Mouse (Mus musculus) cerebellum, postnatal 10 days (tissue): Measurements from ENCODE around the gene Inpp4a.

Source experiments
- DNase-seq, 2 experiments: peaks; one replicate each; pipeline ENCODE4 v3.0.0; 2021; ENCODE audit warnings: mixed read lengths in 2 of 2

The Inpp4a gene

DNA sequence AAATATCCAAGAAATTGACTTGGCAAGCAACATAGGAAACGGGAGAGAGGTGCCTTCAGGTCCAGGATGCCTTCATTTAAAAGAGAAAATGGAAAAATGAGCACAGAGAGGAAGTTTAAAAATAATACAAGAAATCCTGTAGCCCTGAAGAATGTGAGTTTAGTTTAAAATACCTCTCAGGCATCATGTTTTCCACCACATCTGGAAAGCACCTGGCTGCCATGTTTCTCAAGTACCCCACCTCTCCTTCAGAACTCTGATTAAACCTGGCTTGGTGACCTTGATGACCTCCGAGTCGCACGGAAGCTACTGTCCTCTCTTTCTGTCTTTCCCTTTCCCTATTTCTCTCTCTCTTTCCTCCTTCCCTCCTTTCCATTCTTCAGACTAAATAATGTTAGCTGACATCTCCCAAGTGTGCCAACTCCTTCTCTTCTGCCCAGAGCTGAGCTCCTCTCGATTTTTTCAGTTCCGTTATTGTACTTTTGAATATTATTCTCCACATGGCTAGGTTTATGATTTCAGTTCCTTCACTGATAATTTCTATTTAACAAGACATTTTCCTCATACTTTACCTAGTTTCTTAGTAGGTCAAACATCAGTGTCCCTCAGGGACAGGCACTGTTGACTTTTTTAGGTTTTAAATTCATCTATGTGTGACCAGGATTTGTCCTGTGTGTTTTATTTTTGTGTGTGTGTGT lies 59.9 kb downstream of the Inpp4a start:
- no peak for DNase-seq

- DNase-seq = no peak
Measured at GRCm38 (mm10) chr1:37360781-37361180, 61.1 kb downstream of the Inpp4a start.

- no peak for DNase-seq
Measured at GRCm38 (mm10) chr1:37362721-37363120, 63.1 kb downstream of the Inpp4a start.

DNA sequence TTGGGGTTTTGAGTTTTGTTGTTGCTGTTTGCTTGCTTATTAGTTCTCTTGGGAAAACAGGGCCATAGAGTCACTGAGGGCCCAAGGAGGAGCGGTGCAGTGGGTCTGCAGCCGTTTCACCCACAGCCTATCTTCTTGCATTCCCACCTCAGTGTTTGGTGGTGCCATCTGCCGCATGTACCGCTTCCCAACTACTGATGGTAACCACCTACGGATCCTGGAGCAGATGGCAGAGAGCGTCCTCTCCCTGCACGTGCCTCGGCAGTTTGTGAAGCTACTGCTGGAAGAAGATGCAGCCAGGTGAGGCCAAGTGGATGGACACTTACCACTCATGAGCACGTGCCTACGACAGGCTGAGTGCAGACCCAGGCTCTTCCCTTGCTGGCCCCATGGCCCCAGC lies 68.5 kb downstream of the Inpp4a start:
- peak; percentile 62 to 68 for DNase-seq

DNA sequence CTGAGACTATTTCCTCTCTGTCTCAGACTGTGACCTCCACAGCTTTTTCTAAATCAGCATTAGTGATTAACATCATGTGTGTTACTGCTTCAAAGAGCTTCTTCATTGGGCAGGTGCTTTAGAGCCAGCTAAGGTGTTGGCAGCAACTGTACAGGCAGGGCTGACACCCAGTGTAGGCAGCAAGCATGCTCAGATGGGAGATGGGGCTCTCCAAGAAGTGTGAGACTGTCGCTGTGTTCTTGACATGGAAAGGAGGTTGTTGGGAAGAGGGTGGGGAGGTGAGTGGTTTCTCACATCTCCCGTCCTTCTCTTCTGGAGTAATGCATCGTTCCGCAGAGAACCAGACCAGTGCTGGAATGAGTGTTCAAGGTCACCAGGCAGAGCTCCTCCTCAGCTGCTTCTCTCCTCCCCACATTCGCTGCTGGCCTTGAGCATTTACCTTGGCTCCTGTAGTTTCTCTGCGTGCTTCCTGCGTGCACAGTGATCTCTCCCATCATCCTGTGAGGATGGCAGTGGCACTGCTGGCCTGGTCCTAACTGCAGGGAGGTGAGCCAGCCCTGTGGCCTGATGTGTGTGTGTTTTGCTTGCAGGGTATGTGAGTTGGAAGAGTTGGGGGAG lies 69.2 kb downstream of the Inpp4a start:
- DNase-seq = no peak

DNA sequence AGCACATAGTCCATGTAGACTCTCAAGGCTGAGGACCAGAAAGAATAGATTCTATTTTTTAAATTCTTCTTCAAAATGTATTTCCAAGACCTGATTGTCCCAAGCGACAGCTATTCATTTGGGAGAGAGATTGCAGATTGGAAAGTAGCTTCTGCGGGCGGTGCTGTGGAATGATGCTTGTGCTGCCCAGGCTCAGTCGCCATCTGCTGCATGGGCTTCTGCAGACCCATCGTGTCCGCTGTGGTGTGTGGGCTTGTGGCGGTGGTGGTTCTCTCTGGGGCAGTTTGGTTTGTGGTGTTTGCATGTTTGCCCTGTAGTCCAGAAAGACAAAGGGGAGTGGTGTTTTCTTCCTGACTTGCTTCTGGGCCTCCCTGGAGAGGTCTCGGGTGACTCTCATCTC lies 76.5 kb downstream of the Inpp4a start:
- DNase-seq = no peak

GRCm38 (mm10) chr1:37376751-37377150 lies 77.1 kb downstream of the Inpp4a start:
- no peak for DNase-seq

GRCm38 (mm10) chr1:37378095-37378494 lies 78.4 kb downstream of the Inpp4a start:
- no peak for DNase-seq

GRCm38 (mm10) chr1:37379536-37379935 lies 79.9 kb downstream of the Inpp4a start:
- no peak for DNase-seq

- no peak for DNase-seq
Measured at GRCm38 (mm10) chr1:37380913-37381312, 81.2 kb downstream of the Inpp4a start.

DNA sequence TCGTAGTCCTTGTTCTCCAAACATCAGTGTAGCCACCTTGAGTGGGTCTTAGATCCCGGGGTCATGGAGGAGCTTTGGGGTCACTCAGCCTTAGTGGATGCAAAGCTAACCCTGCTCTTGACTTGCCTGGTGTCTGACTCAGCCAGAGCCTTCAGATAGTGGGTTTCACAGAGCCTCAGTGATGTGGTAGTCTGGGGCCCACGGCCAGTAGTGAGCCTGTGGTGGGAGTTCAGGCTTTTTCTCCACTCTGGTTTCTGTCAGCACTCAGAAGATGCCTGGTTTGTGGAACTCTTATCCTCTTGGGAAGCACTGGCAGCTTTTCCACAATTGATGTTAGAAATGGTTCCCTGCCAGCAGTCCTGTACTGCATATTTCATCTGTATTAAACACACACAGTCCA lies 84.6 kb downstream of the Inpp4a start:
- DNase-seq = no peak

DNA sequence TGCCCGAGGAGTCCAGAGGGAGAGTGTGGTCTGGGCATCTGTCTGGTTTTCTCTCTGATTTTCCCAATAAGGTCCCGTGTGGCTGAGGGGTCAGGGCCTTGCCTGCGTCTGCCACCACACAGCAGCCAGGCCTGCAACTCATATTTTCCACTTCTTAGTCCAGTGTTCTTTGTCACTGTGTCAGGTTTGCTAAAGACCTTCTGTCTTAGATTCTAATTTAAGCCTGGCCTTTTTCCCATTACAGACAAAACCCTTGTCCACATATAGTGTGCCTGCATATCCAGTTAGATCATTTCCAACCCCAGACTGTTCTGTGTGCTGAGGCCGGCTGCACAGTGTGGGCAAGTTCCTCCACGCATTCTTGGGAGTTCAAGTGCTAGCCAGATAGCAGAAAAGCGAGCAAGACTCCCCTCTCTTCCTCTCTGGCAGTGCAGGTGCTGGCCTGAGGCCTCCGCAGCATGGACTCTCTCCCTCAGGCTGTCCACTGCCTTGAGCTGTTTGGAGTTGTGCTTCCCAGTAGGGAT lies 86.8 kb downstream of the Inpp4a start:
- no peak for DNase-seq

- no peak for DNase-seq
Measured at GRCm38 (mm10) chr1:37393174-37393573, 93.5 kb downstream of the Inpp4a start.

DNA sequence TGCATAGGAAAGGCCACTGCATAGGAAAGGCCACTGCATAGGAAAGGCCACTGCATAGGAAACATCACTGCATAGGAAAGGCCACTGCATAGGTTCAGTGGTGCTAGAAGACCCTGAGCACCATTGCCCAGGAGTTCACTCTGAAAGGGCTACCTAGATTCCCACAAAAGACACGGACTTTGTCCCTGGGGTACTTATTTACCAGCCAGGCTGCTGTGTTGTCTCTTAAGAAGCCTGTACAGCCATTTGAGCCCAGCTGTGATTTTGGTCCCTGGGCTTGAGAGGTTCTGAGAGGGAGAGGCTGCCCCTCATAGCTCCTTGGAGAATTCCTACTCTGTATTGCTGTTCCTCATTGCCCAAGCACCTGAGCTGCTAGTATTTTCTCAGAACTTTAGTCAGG lies 96.8 kb downstream of the Inpp4a start:
- DNase-seq = no peak

DNA sequence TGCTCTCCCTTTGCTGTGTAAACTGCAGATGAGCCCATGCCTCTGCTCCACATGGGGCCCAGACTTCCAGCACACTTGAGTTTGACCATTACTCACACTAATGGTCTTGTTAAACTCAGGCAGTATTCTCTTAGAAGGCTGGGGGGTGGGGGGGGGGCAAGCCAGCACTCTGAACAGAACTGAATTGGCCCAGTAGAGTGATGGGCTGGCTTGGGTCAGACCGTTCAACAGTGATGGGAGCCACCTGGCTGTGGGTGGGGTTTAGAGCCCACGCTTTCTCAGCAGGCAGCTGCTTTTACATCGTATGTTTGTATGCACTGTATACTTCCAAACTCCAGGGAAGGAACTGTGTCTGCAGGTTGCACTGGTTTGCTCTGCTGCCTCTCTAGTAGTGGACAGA lies 99.3 kb downstream of the Inpp4a start:
- DNase-seq = no peak

DNA sequence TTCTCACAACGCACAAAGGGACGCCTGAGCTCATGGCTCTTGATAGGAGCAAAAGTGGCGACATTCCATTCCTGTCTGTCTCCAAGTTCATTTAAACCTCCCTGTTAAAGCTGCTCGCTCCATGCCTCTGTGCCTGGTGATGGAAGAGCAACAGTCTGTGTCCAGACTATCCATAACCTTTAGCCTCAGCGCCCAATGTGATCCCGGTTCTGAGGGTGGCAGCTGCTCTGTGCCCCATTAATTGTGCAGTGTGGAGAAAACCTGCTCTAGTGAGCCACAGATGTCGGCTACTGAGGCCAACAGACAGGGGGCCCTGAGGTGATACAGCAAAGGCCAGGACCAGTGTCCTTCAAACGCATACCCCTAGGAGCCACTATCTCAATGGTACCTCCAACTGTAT lies 100.1 kb downstream of the Inpp4a start:
- no peak for DNase-seq

DNA sequence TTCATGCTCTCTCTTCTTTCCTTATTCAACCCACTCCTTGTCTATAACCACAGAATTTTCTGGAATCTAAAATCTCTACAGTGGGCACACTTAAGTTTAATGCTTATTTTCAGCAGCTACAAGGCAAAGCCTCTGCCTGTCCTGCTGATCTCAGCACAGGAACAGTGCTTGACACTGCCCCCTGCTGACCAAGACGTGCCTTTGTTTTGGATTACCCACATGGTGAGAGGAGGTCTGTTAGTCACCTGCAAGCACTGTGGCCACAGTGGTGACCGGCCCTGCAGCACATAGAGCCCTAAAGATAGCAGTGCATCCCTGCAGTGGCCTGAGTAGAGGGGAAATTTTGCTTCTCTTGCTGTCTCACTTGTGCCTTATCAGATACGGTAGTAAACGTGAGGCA lies 102.0 kb downstream of the Inpp4a start:
- DNase-seq = peak; percentile 85

GRCm38 (mm10) chr1:37405137-37405536 lies 105.5 kb downstream of the Inpp4a start:
- no peak for DNase-seq

GRCm38 (mm10) chr1:37407228-37407627 lies 107.6 kb downstream of the Inpp4a start:
- DNase-seq = no peak

DNA sequence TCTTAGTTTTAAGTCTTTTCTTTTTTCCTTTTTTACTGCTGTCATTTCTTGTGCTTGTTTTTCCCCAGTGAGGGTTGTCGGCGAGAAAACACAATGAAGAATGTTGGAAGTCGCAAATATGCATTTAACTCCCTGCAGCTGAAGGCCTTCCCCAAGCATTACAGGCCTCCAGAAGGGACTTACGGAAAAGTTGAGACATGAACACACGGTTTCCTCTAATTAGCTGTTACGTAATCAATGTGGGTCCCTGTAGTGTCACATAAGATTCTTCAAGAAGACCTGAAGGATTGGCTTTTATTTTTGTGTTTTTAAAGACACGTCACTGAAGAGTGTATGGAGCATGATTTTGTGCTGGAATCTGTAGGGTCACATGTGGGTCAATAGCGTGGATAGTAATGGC lies 108.4 kb downstream of the Inpp4a start:
- no peak for DNase-seq

- DNase-seq = no peak
Measured at GRCm38 (mm10) chr1:37408678-37409077, 109.0 kb downstream of the Inpp4a start.

GRCm38 (mm10) chr1:37409647-37410046 lies 110.0 kb downstream of the Inpp4a start:
- DNase-seq = no peak

- no peak for DNase-seq
Measured at GRCm38 (mm10) chr1:37415394-37415793, 115.7 kb downstream of the Inpp4a start.

- DNase-seq = peak; percentile 67 to 90
Measured at GRCm38 (mm10) chr1:37419420-37419819, 119.8 kb downstream of the Inpp4a start.
